Comparison of ENCODE assay signal across 1 mouse cellular context in the genomic region with DNA sequence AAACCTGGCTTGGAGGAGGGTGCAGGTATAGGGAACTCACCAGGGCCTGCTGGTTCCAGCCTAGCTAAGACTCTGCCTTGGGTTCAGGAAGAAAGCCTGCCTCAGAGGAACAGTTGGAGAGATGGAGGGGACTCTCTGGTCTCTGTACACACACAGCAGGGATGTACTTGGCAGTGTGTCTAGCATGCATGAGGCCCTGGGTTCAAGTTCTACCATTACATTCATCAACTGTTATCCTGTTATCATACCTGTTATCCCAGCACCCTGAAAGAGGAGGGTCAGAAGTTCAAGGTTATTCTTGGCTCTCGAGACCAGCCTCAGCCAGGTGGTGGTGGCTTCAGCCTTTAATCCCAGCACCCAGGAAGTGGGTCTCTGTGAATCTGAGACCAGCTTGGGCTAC.
TF ChIP-seq lines count a peak whose summit lies in the region.

No protein-coding gene starts in this region.

TF ChIP-seq in MEL, 35 proteins besides CTCF, POLR2A, EP300 and RAD21 (continued from another document):
- TF ChIP-seq USF2 (IDR thresholded peaks at IDR 0.05; ENCODE audit: borderline replicate concordance in 1 of 2, insufficient read depth in 1 of 2, low read depth in 1 of 2, low read length in 2 of 2) = no peak
- TF ChIP-seq NRF1 (IDR thresholded peaks at IDR 0.05; ENCODE audit: insufficient read depth, low read depth, low read length, poor library complexity, severe bottlenecking) = no peak
- TF ChIP-seq ZC3H11A (IDR thresholded peaks at IDR 0.05; ENCODE audit: low read depth, low read length) = no peak
- TF ChIP-seq CHD2 (IDR thresholded peaks at IDR 0.05; ENCODE audit: low read length) = no peak
- no peak for TF ChIP-seq BHLHE40 (IDR thresholded peaks at IDR 0.05; ENCODE audit: borderline replicate concordance, low read depth, low read length)
